Mouse (Mus musculus) adrenal gland, adult (tissue): ENCODE measurements around the gene 1700113H08Rik.
A peak's percentile ranks its signal among the peaks of the same experiment; 100 is the strongest.

Experiments
- DNase-seq, 2 experiments: peaks; one replicate each; pipeline ENCODE4 v3.0.0; 2022 to 2023; ENCODE audit warnings: low spot score in 1 of 2; ENCODE audit not compliant: inconsistent age in 2 of 2

Gene 1700113H08Rik

GRCm38 (mm10) chr10:87057500-87058250 is at the start of gene 1700113H08Rik:
Gene 1700113H08Rik, plus strand, starts transcription at chr10:87058045.
- DNase-seq, result peak; percentile 11 to 66

- DNase-seq, result no peak
These were observed 49.7 kb upstream of the 1700113H08Rik start for GRCm38 (mm10) chr10:87008215-87008499.

GRCm38 (mm10) chr10:87012087-87012486 is 45.8 kb upstream of the 1700113H08Rik start:
- DNase-seq, result no peak

- no peak for DNase-seq
These were observed 43.4 kb upstream of the 1700113H08Rik start for GRCm38 (mm10) chr10:87014391-87014965.

GRCm38 (mm10) chr10:87015403-87015802 is 42.4 kb upstream of the 1700113H08Rik start:
- no peak for DNase-seq

GRCm38 (mm10) chr10:87016151-87016692 is 41.6 kb upstream of the 1700113H08Rik start:
- no peak for DNase-seq

- DNase-seq, result no peak
These were observed 39.0 kb upstream of the 1700113H08Rik start for GRCm38 (mm10) chr10:87018876-87019275.

GRCm38 (mm10) chr10:87020711-87021110 is 37.1 kb upstream of the 1700113H08Rik start:
- peak; percentile 53 to 69 for DNase-seq

- DNase-seq, result peak; percentile 81 to 93
These were observed 33.0 kb upstream of the 1700113H08Rik start for GRCm38 (mm10) chr10:87024884-87025283.

GRCm38 (mm10) chr10:87032768-87033167 is 25.1 kb upstream of the 1700113H08Rik start:
- DNase-seq, result peak; percentile 28 to 76

GRCm38 (mm10) chr10:87035866-87036265 is 22.0 kb upstream of the 1700113H08Rik start:
- no peak for DNase-seq

GRCm38 (mm10) chr10:87036271-87036703 is 21.6 kb upstream of the 1700113H08Rik start:
- no peak for DNase-seq

- no peak for DNase-seq
These were observed 20.8 kb upstream of the 1700113H08Rik start for GRCm38 (mm10) chr10:87037062-87037461.

- DNase-seq, result no peak
These were observed 18.5 kb upstream of the 1700113H08Rik start for GRCm38 (mm10) chr10:87039340-87039739.

- no peak for DNase-seq
These were observed 18.0 kb upstream of the 1700113H08Rik start for GRCm38 (mm10) chr10:87039800-87040199.

- DNase-seq, result no peak
These were observed 16.6 kb upstream of the 1700113H08Rik start for GRCm38 (mm10) chr10:87041265-87041664.

- DNase-seq, result no peak
These were observed 12.6 kb upstream of the 1700113H08Rik start for GRCm38 (mm10) chr10:87045273-87045672.

GRCm38 (mm10) chr10:87046469-87046868 is 11.4 kb upstream of the 1700113H08Rik start:
- no peak for DNase-seq

- no peak for DNase-seq
These were observed 10.8 kb upstream of the 1700113H08Rik start for GRCm38 (mm10) chr10:87046931-87047468.

- DNase-seq, result no peak
These were observed 8.7 kb upstream of the 1700113H08Rik start for GRCm38 (mm10) chr10:87049179-87049578.

GRCm38 (mm10) chr10:87051714-87052113 is 6.1 kb upstream of the 1700113H08Rik start:
- no peak for DNase-seq
